17 mouse cellular contexts compared by ENCODE assay signal in the genomic region with DNA sequence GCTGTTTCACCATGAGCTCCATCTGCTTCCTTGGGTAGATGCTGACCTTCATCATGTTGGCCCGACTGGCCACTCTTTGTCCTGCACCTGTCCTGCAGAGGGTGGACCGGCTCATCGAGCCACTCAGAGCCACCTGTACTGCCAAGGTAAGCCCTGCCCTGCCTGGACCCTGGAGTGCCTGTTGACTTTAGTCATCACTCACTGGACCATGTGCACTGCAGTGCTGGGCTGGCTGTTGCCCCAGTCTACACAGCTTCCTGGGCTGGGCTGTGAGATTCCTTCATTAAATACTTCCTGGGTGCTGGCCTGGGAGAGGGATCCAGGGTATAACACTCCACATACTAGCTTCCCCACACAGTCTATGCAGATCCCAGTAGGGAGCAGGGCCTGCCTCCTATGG. TPM values are rescaled to one million over a fixed set of nuclear protein-coding genes. Genes with fewer than 3 reads are reported as not detected.
"Had no signal": no experiment of that assay in that cellular context is flagged by ENCODE, and none has a peak within 500 bp of the region (broad histone marks: within the 10 kb centered on the region; RNA-seq: fewer than 3 reads in every experiment).

No protein-coding gene starts in this region.

- H3K4me3 ChIP-seq: hindbrain, embryonic 15.5 days; layer of hippocampus, adult 2 months; limb, embryonic 12.5 days; lung, embryonic 15.5 days; midbrain, embryonic 10.5 days; neural tube, embryonic 13.5 days had no signal

- H3K4me2 ChIP-seq: hindbrain, embryonic 15.5 days; limb, embryonic 12.5 days; lung, embryonic 15.5 days; neural tube, embryonic 13.5 days had no signal

- H3K9ac ChIP-seq: hindbrain, embryonic 15.5 days; limb, embryonic 12.5 days; liver, embryonic 14.5 days; lung, embryonic 15.5 days; neural tube, embryonic 13.5 days had no signal

- H3K27ac ChIP-seq: hindbrain, embryonic 15.5 days; kidney, postnatal 0 days; layer of hippocampus, adult 2 months; limb, embryonic 12.5 days; liver, embryonic 14.5 days; lung, embryonic 15.5 days; midbrain, embryonic 10.5 days; neural tube, embryonic 13.5 days had no signal

- H3K9me3 ChIP-seq: hindbrain, embryonic 15.5 days; limb, embryonic 12.5 days; lung, embryonic 15.5 days; midbrain, embryonic 10.5 days; neural tube, embryonic 13.5 days had no signal

- H3K27me3 ChIP-seq: hindbrain, embryonic 15.5 days; limb, embryonic 12.5 days; lung, embryonic 15.5 days; neural tube, embryonic 13.5 days had no signal

- ATAC-seq: inflammation-experienced regulatory T-cells, adult 6 months; intestine, postnatal 0 days had no signal

- DNase-seq: kidney, adult 8-10 months; kidney, postnatal 36 days; liver; midbrain, embryonic 14.5 days; right cerebral cortex, postnatal 25 days; thymus, postnatal 36 days had no signal

RNA-seq across cellular contexts. Expression of a gene that starts 39.6 kb away (rescaled TPM):
- polyA plus RNA-seq: inflammation-experienced regulatory T-cells, adult 6 months; small intestine, adult 2 months had no signal
